Mouse (Mus musculus) heart, embryonic 11.5 days (tissue): ENCODE measurements around the gene Fzd2. TPM values are rescaled to one million over a fixed set of nuclear protein-coding genes. Genes with fewer than 3 reads are reported as not detected.
A peak's percentile ranks its signal among the peaks of the same experiment; 100 is the strongest.

Experiments
- ATAC-seq: fragments of 200-750 bp; cut with Nextera tagmentation; replicated peaks from 2 replicates; pipeline ENCODE4 v1.8.0; 2017; ENCODE audit warnings: moderate library complexity; ENCODE audit not compliant: insufficient number of reproducible peaks, low FRiP score, low TSS enrichment
- H3K27ac ChIP-seq: fragments of 300-500 bp; sonication (generic); 2 replicates; pipeline ENCODE4 v1.5.1; 2014; ENCODE audit warnings: mild to moderate bottlenecking, low read depth, low read length
- H3K27me3 ChIP-seq: fragments of 300-500 bp; sonication (generic); 2 replicates; pipeline ENCODE4 v1.6.1; 2014; ENCODE audit warnings: mild to moderate bottlenecking, low read length, mixed read lengths; ENCODE audit not compliant: control insufficient read depth, insufficient read depth
- H3K36me3 ChIP-seq: fragments of 300-500 bp; sonication (generic); 2 replicates; pipeline ENCODE4 v1.6.1; 2014; ENCODE audit warnings: mild to moderate bottlenecking, low read length, moderate library complexity, mixed read lengths; ENCODE audit not compliant: control insufficient read depth, insufficient read depth
- H3K4me1 ChIP-seq: fragments of 300-500 bp; sonication (generic); 2 replicates; pipeline ENCODE4 v1.6.1; 2014; ENCODE audit warnings: low read length; ENCODE audit not compliant: control insufficient read depth, insufficient read depth
- H3K4me2 ChIP-seq: fragments of 300-500 bp; sonication (generic); 2 replicates; pipeline ENCODE4 v1.6.1; 2014; ENCODE audit warnings: mild to moderate bottlenecking, moderate library complexity
- H3K4me3 ChIP-seq: fragments of 300-500 bp; sonication (generic); 2 replicates; pipeline ENCODE4 v1.5.1; 2014; ENCODE audit warnings: low read depth, low read length
- H3K9ac ChIP-seq: fragments of 300-500 bp; sonication (generic); 2 replicates; pipeline ENCODE4 v1.6.1; 2014; ENCODE audit warnings: mild to moderate bottlenecking, low read depth, low read length, moderate library complexity
- H3K9me3 ChIP-seq: fragments of 300-500 bp; sonication (generic); replicated peaks from 2 replicates; pipeline ENCODE4 v1.6.1; 2016; ENCODE audit warnings: low read length; ENCODE audit not compliant: control insufficient read depth
- WGBS: fragments of 180-500 bp; shearing (Covaris S2); extraction: QIAGEN DNeasy Blood & Tissue Kit; methylation state at CpG from one replicate; pipeline ENCODE4 v1.1.7; 2014; ENCODE audit not compliant: insufficient replicate concordance; 5-methylcytosine and 5-hydroxymethylcytosine counted together
- polyA plus RNA-seq: library from polyadenylated mRNA; unstranded; fragments of >200 nt; fragmentation: Nextera tagmentation; extraction: Ambion mirVana; gene quantifications from 2 replicates; pipeline ENCODE4 v1.2.1, GENCODE M21; 2014

The Fzd2 gene
- polyA plus RNA-seq, 1 experiment from 2014 or later: 25.0 TPM

GRCm38 (mm10) chr11:102633379-102633778, 29.2 kb downstream of the Fzd2 start:
- WGBS: 18% methylated on average over 9 of the region's 9 CpGs
- Histone ChIP-seq H3K9ac (peak overlapping the region; percentile 48; the same call in 1 of the 2 replicates), H3K9me3 (no peaks in the 10 kb centered on the region), H3K4me2 (peak overlapping the region; percentile 55), H3K36me3 (no peaks in the 10 kb centered on the region), H3K4me3 (peak overlapping the region; percentile 16; the same call in 1 of the 2 replicates), H3K27me3 (no peaks in the 10 kb centered on the region), H3K27ac (peak overlapping the region; percentile 50), H3K4me1 (peaks cover 32% of the 10 kb centered on the region)
- no peak for ATAC-seq

GRCm38 (mm10) chr11:102636887-102637286, 32.7 kb downstream of the Fzd2 start:
- Histone ChIP-seq H3K9ac (no peak overlapping the region), H3K4me1 (peaks cover 30% of the 10 kb centered on the region), H3K4me3 (no peak overlapping the region), H3K27ac (no peak overlapping the region), H3K4me2 (no peak overlapping the region), H3K27me3 (no peaks in the 10 kb centered on the region), H3K9me3 (no peaks in the 10 kb centered on the region), H3K36me3 (no peaks in the 10 kb centered on the region)
- WGBS: 47% methylated on average over 12 of the region's 12 CpGs
- no peak for ATAC-seq

GRCm38 (mm10) chr11:102643891-102644382, 39.7 kb downstream of the Fzd2 start:
- Histone ChIP-seq H3K27me3 (no peaks in the 10 kb centered on the region), H3K4me3 (no peak overlapping the region), H3K36me3 (no peaks in the 10 kb centered on the region), H3K4me2 (0 out of 2 replicates have a peak overlapping the region, but pooled peaks have one; percentile 14), H3K27ac (peak overlapping the region; percentile 83), H3K4me1 (peaks cover 45% of the 10 kb centered on the region), H3K9ac (peak overlapping the region; percentile 1; the same call in 1 of the 2 replicates), H3K9me3 (no peaks in the 10 kb centered on the region)
- ATAC-seq: peak; percentile 85
- 10% methylated on average over 10 of the region's 10 CpGs for WGBS

- Histone ChIP-seq H3K4me3 (no peak overlapping the region), H3K4me1 (peaks cover 32% of the 10 kb centered on the region), H3K36me3 (no peaks in the 10 kb centered on the region), H3K4me2 (0 out of 2 replicates have a peak overlapping the region, but pooled peaks have one; percentile 32), H3K9ac (0 out of 2 replicates have a peak overlapping the region, but pooled peaks have one; percentile 24), H3K9me3 (no peaks in the 10 kb centered on the region), H3K27me3 (no peaks in the 10 kb centered on the region), H3K27ac (peak overlapping the region; percentile 64)
- no peak for ATAC-seq
- 68% methylated on average over 13 of the region's 13 CpGs for WGBS
Measured at GRCm38 (mm10) chr11:102646226-102646625, 42.0 kb downstream of the Fzd2 start.

- H3K4me1 ChIP-seq: peaks cover 28% of the 10 kb centered on the region
Measured at GRCm38 (mm10) chr11:102647885-102648284, 43.7 kb downstream of the Fzd2 start.

GRCm38 (mm10) chr11:102651381-102651780, 47.2 kb downstream of the Fzd2 start:
- no peak for ATAC-seq
- H3K4me2 ChIP-seq: no peak overlapping the region
- H3K36me3 ChIP-seq: no peaks in the 10 kb centered on the region
- H3K27me3 ChIP-seq: no peaks in the 10 kb centered on the region
- H3K9ac ChIP-seq: no peak overlapping the region
- H3K4me1 ChIP-seq: peaks cover 4% of the 10 kb centered on the region
- 7% methylated on average over 9 of the region's 9 CpGs for WGBS
- no peak overlapping the region for H3K4me3 ChIP-seq
- H3K27ac ChIP-seq: no peak overlapping the region
- no peaks in the 10 kb centered on the region for H3K9me3 ChIP-seq

More at GRCm38 (mm10) chr11:102647885-102648284, 43.7 kb downstream of the Fzd2 start:
- Histone ChIP-seq H3K4me2 (no peak overlapping the region), H3K9me3 (no peaks in the 10 kb centered on the region), H3K4me3 (no peak overlapping the region), H3K27ac (no peak overlapping the region), H3K36me3 (no peaks in the 10 kb centered on the region), H3K9ac (0 out of 2 replicates have a peak overlapping the region, but pooled peaks have one; percentile 3), H3K27me3 (no peaks in the 10 kb centered on the region)
- 54% methylated on average over 12 of the region's 12 CpGs for WGBS
- ATAC-seq: no peak

GRCm38 (mm10) chr11:102652844-102653243, 48.6 kb downstream of the Fzd2 start:
- no peak overlapping the region for H3K4me2 ChIP-seq
- H3K4me1 ChIP-seq: peaks cover under 1% of the 10 kb centered on the region; the same call in 1 of the 2 replicates
- no peaks in the 10 kb centered on the region for H3K36me3 ChIP-seq
- H3K9ac ChIP-seq: no peak overlapping the region
- 68% methylated on average over 3 of the region's 3 CpGs for WGBS
- H3K27me3 ChIP-seq: no peaks in the 10 kb centered on the region
- no peak overlapping the region for H3K27ac ChIP-seq
- H3K9me3 ChIP-seq: no peaks in the 10 kb centered on the region
- H3K4me3 ChIP-seq: no peak overlapping the region
- no peak for ATAC-seq

GRCm38 (mm10) chr11:102655888-102656287, 51.7 kb downstream of the Fzd2 start:
- no peaks in the 10 kb centered on the region for H3K27me3 ChIP-seq
- H3K4me1 ChIP-seq: no peaks in the 10 kb centered on the region
- no peaks in the 10 kb centered on the region for H3K36me3 ChIP-seq
- H3K4me2 ChIP-seq: no peak overlapping the region
- H3K4me3 ChIP-seq: no peak overlapping the region
- no peak for ATAC-seq
- no peak overlapping the region for H3K27ac ChIP-seq
- 56% methylated on average over 8 of the region's 8 CpGs for WGBS
- H3K9ac ChIP-seq: no peak overlapping the region
- no peaks in the 10 kb centered on the region for H3K9me3 ChIP-seq

- no peaks in the 10 kb centered on the region for H3K4me1 ChIP-seq
- H3K27ac ChIP-seq: no peak overlapping the region
- no peak for ATAC-seq
- no peak overlapping the region for H3K4me2 ChIP-seq
- no peaks in the 10 kb centered on the region for H3K9me3 ChIP-seq
- no peaks in the 10 kb centered on the region for H3K36me3 ChIP-seq
- H3K27me3 ChIP-seq: no peaks in the 10 kb centered on the region
- no peak overlapping the region for H3K4me3 ChIP-seq
- H3K9ac ChIP-seq: no peak overlapping the region
- 26% methylated on average over 4 of the region's 4 CpGs for WGBS
Measured at GRCm38 (mm10) chr11:102656326-102656926, 52.2 kb downstream of the Fzd2 start.
